Mouse (Mus musculus): ENCODE results near the gene Obox1. TPM values are rescaled to one million over a fixed set of nuclear protein-coding genes. Genes with fewer than 3 reads are reported as not detected.
"Not testable (repeated sequence)": the region's sequence is repeated elsewhere in the genome, so short reads cannot be mapped to it uniquely, and the experiment has no call there.

Gene Obox1
- not detected in 2 replicates for polyA plus RNA-seq (2015; fragmentation: Nextera tagmentation; extraction: Ambion mirVana)

- H3K9ac ChIP-seq; H3K4me3 ChIP-seq (replicated peaks): not testable (repeated sequence)
Measured at GRCm38 (mm10) chr7:15388421-15388998, at the start of gene Obox1, which contains the start of gene Obox2. Obox1 (plus strand) TSS chr7:15388948. Obox2 (plus strand) TSS chr7:15388721.

GRCm38 (mm10) chr7:15399147-15399874 lies 10.6 kb downstream of the Obox1 start:
- not testable (repeated sequence) for H3K36me3 ChIP-seq; H3K27me3 ChIP-seq (replicated peaks); H3K9ac ChIP-seq; H3K27ac ChIP-seq; H3K9me3 ChIP-seq; ATAC-seq; H3K4me2 ChIP-seq (replicated peaks); H3K4me1 ChIP-seq (replicated peaks); H3K4me3 ChIP-seq (replicated peaks)
- WGBS = 70% methylated on average over 3 of the region's 3 CpGs

More at GRCm38 (mm10) chr7:15388421-15388998, at the start of gene Obox1, which contains the start of gene Obox2:
- not testable (repeated sequence) for H3K27ac ChIP-seq; H3K4me1 ChIP-seq (replicated peaks); H3K4me2 ChIP-seq (replicated peaks); H3K27me3 ChIP-seq (replicated peaks); H3K9me3 ChIP-seq; ATAC-seq; H3K36me3 ChIP-seq
- WGBS = no CpG with 5 or more reads among the region's 2 CpGs

GRCm38 (mm10) chr7:15406816-15407215 lies 18.1 kb downstream of the Obox1 start:
- not testable (repeated sequence) for H3K27me3 ChIP-seq (replicated peaks); H3K27ac ChIP-seq; H3K36me3 ChIP-seq; H3K9me3 ChIP-seq; H3K9ac ChIP-seq; H3K4me2 ChIP-seq (replicated peaks); H3K4me1 ChIP-seq (replicated peaks); H3K4me3 ChIP-seq (replicated peaks); ATAC-seq
- 88% methylated on average over 10 of the region's 10 CpGs for WGBS

GRCm38 (mm10) chr7:15418046-15418445 lies 29.3 kb downstream of the Obox1 start:
- H3K27ac ChIP-seq; H3K9me3 ChIP-seq; H3K4me2 ChIP-seq (replicated peaks); H3K27me3 ChIP-seq (replicated peaks); H3K9ac ChIP-seq; H3K4me3 ChIP-seq (replicated peaks); H3K4me1 ChIP-seq (replicated peaks); H3K36me3 ChIP-seq; ATAC-seq: not testable (repeated sequence)
- 86% methylated on average over 9 of the region's 9 CpGs for WGBS

GRCm38 (mm10) chr7:15425537-15425936 lies 36.8 kb downstream of the Obox1 start:
- H3K27ac ChIP-seq; H3K36me3 ChIP-seq; H3K9ac ChIP-seq; H3K9me3 ChIP-seq; ATAC-seq; H3K4me3 ChIP-seq (replicated peaks); H3K27me3 ChIP-seq (replicated peaks); H3K4me2 ChIP-seq (replicated peaks); H3K4me1 ChIP-seq (replicated peaks): not testable (repeated sequence)
- WGBS = 88% methylated on average over 4 of the region's 4 CpGs

- H3K9me3 ChIP-seq; H3K4me1 ChIP-seq (replicated peaks); H3K27me3 ChIP-seq (replicated peaks); H3K4me3 ChIP-seq (replicated peaks); ATAC-seq; H3K9ac ChIP-seq; H3K36me3 ChIP-seq; H3K4me2 ChIP-seq (replicated peaks); H3K27ac ChIP-seq: not testable (repeated sequence)
- 76% methylated on average over 5 of the region's 5 CpGs for WGBS
Measured at GRCm38 (mm10) chr7:15509411-15509810, 120.7 kb downstream of the Obox1 start.

Other genes with a start within 250 kb of the Obox1 start
- gene Obox2, start 227 bp upstream of the Obox1 start, polyA plus RNA-seq (2015; fragmentation: Nextera tagmentation; extraction: Ambion mirVana) = not detected in 2 replicates